Mouse (Mus musculus) urinary bladder, postnatal 0 days (tissue): Measurements from ENCODE around the gene Sprr2j-ps. TPM values are rescaled to one million over a fixed set of nuclear protein-coding genes. Genes with fewer than 3 reads are reported as not detected.

Source experiments
- polyA plus RNA-seq: library from polyadenylated mRNA; unstranded; fragments of >200 nt; fragmentation: Nextera tagmentation; extraction: Ambion mirVana; gene quantifications from 2 replicates; pipeline ENCODE4 v1.2.1, GENCODE M21; 2015

The Sprr2j-ps gene
- polyA plus RNA-seq: not detected in 2 replicates

GRCm38 (mm10) chr3:92417782-92418181, at the start of gene Sprr2j-ps:
Gene Sprr2j-ps (plus strand): TSS chr3:92418082.

GRCm38 (mm10) chr3:92385385-92385784, 32.5 kb upstream of the Sprr2j-ps start, which contains the start of gene Sprr2h:
Gene Sprr2h (plus strand): TSS chr3:92385685.

GRCm38 (mm10) chr3:92407691-92408090, 10.2 kb upstream of the Sprr2j-ps start, which contains the start of gene Sprr2i:
Gene Sprr2i (plus strand): TSS chr3:92407991.

GRCm38 (mm10) chr3:92429323-92429722, 11.4 kb downstream of the Sprr2j-ps start, which contains the start of gene Gm9774:
Gene Gm9774 (minus strand): TSS chr3:92429423.

GRCm38 (mm10) chr3:92432282-92432681, 14.4 kb downstream of the Sprr2j-ps start, which contains the start of gene Sprr2k:
Gene Sprr2k (plus strand): TSS chr3:92432582.

GRCm38 (mm10) chr3:92438689-92439088, 20.8 kb downstream of the Sprr2j-ps start, which contains the start of gene Sprr1b:
Gene Sprr1b (minus strand): TSS chr3:92438789.

GRCm38 (mm10) chr3:92458620-92459019, 40.7 kb downstream of the Sprr2j-ps start, which contains the start of gene Sprr3:
Gene Sprr3 (minus strand): TSS chr3:92458720.

Other genes starting within 250 kb of the Sprr2j-ps start
- gene Sprr2a1, start 202.3 kb upstream of the Sprr2j-ps start, polyA plus RNA-seq: 27.0 and 30.2 TPM in 2 replicates
- gene Sprr2a2, start 202.2 kb upstream of the Sprr2j-ps start, polyA plus RNA-seq: 2,040 and 2,230 TPM in 2 replicates
- 744 and 757 TPM in 2 replicates for gene Sprr2a3, start 132.7 kb upstream of the Sprr2j-ps start, polyA plus RNA-seq
- 0.29 TPM in 1 of 2 replicates, not detected in the other for gene Sprr2b, start 101.5 kb upstream of the Sprr2j-ps start, polyA plus RNA-seq
- 0.19 TPM in 1 of 2 replicates, not detected in the other for gene Sprr2d, start 78.9 kb upstream of the Sprr2j-ps start, polyA plus RNA-seq
- gene Sprr2e, start 65.9 kb upstream of the Sprr2j-ps start, polyA plus RNA-seq: not detected in 2 replicates
- 0.65 TPM in 1 of 2 replicates, not detected in the other for gene Sprr2f, start 52.9 kb upstream of the Sprr2j-ps start, polyA plus RNA-seq
- 0.35 and 0.52 TPM in 2 replicates for gene Sprr2h, start 32.4 kb upstream of the Sprr2j-ps start, polyA plus RNA-seq
- not detected in 2 replicates for gene Sprr2i, start 10.1 kb upstream of the Sprr2j-ps start, polyA plus RNA-seq
- 5.9 and 6.0 TPM in 2 replicates for gene Gm9774, start 11.3 kb downstream of the Sprr2j-ps start, polyA plus RNA-seq
- gene Sprr2k, start 14.5 kb downstream of the Sprr2j-ps start, polyA plus RNA-seq: 0.71 TPM in 1 of 2 replicates, not detected in the other
- not detected in 2 replicates for gene Sprr1b, start 20.7 kb downstream of the Sprr2j-ps start, polyA plus RNA-seq
- 0.73 and 0.78 TPM in 2 replicates for gene Sprr3, start 40.6 kb downstream of the Sprr2j-ps start, polyA plus RNA-seq
- gene Sprr1a, start 67.8 kb downstream of the Sprr2j-ps start, polyA plus RNA-seq: 3,851 and 3,973 TPM in 2 replicates
- not detected in 2 replicates for gene Sprr4, start 82.4 kb downstream of the Sprr2j-ps start, polyA plus RNA-seq
- gene 2310046K23Rik, start 116.4 kb downstream of the Sprr2j-ps start, polyA plus RNA-seq: not detected in 2 replicates
- gene Ivl, start 155.7 kb downstream of the Sprr2j-ps start, polyA plus RNA-seq: 142 and 152 TPM in 2 replicates
- gene Smcp, start 170.9 kb downstream of the Sprr2j-ps start, polyA plus RNA-seq: not detected in 2 replicates
- gene 2210017I01Rik, start 189.4 kb downstream of the Sprr2j-ps start, polyA plus RNA-seq: 0.31 TPM in 1 of 2 replicates, not detected in the other
- 2.0 and 3.0 TPM in 2 replicates for gene Lce6a, start 203.6 kb downstream of the Sprr2j-ps start, polyA plus RNA-seq
- 0.19 TPM in 1 of 2 replicates, not detected in the other for gene Lce1a1, start 230.2 kb downstream of the Sprr2j-ps start, polyA plus RNA-seq
- not detected in 2 replicates for gene Lce1b, start 238.8 kb downstream of the Sprr2j-ps start, polyA plus RNA-seq